Mouse (Mus musculus) hematopoietic stem cell, adult 5-6 weeks (primary cell): ENCODE measurements around the gene Pkn1. TPM values are rescaled to one million over a fixed set of nuclear protein-coding genes. Genes with fewer than 3 reads are reported as not detected.

Source experiments
- ATAC-seq, 2 experiments: fragments of 125-278 bp in 1 of 2; replicated peaks in 1 of 2; 2 replicates each; pipeline ENCODE4 v1.8.0; 2016 to 2017; ENCODE audit warnings: inconsistent platforms in 2 of 2, mild to moderate bottlenecking in 2 of 2, moderate number of reproducible peaks in 2 of 2, low read depth in 1 of 2, moderate TSS enrichment in 1 of 2; ENCODE audit not compliant: low FRiP score in 2 of 2, poor library complexity in 2 of 2, severe bottlenecking in 2 of 2, insufficient read depth in 1 of 2, low TSS enrichment in 1 of 2
- total RNA-seq: library from RNA; stranded (forward); fragments of 172-1452, 232-1000 nt; gene quantifications from 2 replicates; pipeline ENCODE4 v1.2.3, GENCODE M21; 2017

The Pkn1 gene
- total RNA-seq, 1 experiment from 2014 or later, result 67.6 TPM

- no peak for ATAC-seq
Observed at GRCm38 (mm10) chr8:83699566-83699965, 587 bp upstream of the Pkn1 start.

- ATAC-seq, result peak; percentile 31 to 57; a peak in 2 of 4 replicates
Observed at GRCm38 (mm10) chr8:83698291-83698660, 703 bp downstream of the Pkn1 start.

GRCm38 (mm10) chr8:83697374-83698220 is 1.4 kb downstream of the Pkn1 start:
- no peak for ATAC-seq

GRCm38 (mm10) chr8:83695351-83696106 is 3.5 kb downstream of the Pkn1 start:
- peak; percentile 24 to 31; a peak in 1 of 4 replicates for ATAC-seq

GRCm38 (mm10) chr8:83694369-83695160 is 4.4 kb downstream of the Pkn1 start:
- no peak for ATAC-seq

- peak in 1 of 2 experiments; percentile 52; a peak in 2 of 4 replicates for ATAC-seq
Observed at GRCm38 (mm10) chr8:83693609-83694236, 5.3 kb downstream of the Pkn1 start.

- ATAC-seq, result no peak
Observed at GRCm38 (mm10) chr8:83689264-83689663, 9.7 kb downstream of the Pkn1 start.

GRCm38 (mm10) chr8:83684517-83684916 is 14.5 kb downstream of the Pkn1 start:
- no peak for ATAC-seq

- ATAC-seq, result no peak
Observed at GRCm38 (mm10) chr8:83681099-83681498, 17.9 kb downstream of the Pkn1 start.

GRCm38 (mm10) chr8:83680603-83681002 is 18.4 kb downstream of the Pkn1 start:
- no peak for ATAC-seq

GRCm38 (mm10) chr8:83679866-83680265 is 19.1 kb downstream of the Pkn1 start:
- no peak for ATAC-seq

- ATAC-seq, result no peak
Observed at GRCm38 (mm10) chr8:83674497-83674896, 24.5 kb downstream of the Pkn1 start.

GRCm38 (mm10) chr8:83672936-83673335 is 26.0 kb downstream of the Pkn1 start:
- ATAC-seq, result no peak

- no peak for ATAC-seq
Observed at GRCm38 (mm10) chr8:83669013-83669412, 30.0 kb downstream of the Pkn1 start.

GRCm38 (mm10) chr8:83668010-83668916 is 30.7 kb downstream of the Pkn1 start:
- ATAC-seq, result peak; percentile 38 to 60; a peak in 2 of 4 replicates

- ATAC-seq, result no peak
Observed at GRCm38 (mm10) chr8:83667526-83667925, 31.5 kb downstream of the Pkn1 start.
